Mouse (Mus musculus) kidney, postnatal 0 days (tissue): ENCODE measurements around the gene Diablo. TPM values are rescaled to one million over a fixed set of nuclear protein-coding genes. Genes with fewer than 3 reads are reported as not detected.
A peak's percentile ranks its signal among the peaks of the same experiment; 100 is the strongest.

Source experiments
- ATAC-seq: fragments of 200-750 bp; cut with Nextera tagmentation; replicated peaks from 2 replicates; pipeline ENCODE4 v1.8.0; 2017; ENCODE audit warnings: low read depth, moderate number of reproducible peaks, moderate TSS enrichment, moderate library complexity; ENCODE audit not compliant: low FRiP score
- DNase-seq: peaks from one replicate; pipeline ENCODE4 v3.0.0-alpha.2; 2016; ENCODE audit warnings: low spot score
- H3K27ac ChIP-seq: fragments of 300-500 bp; sonication (generic); 2 replicates; pipeline ENCODE4 v1.5.1; 2014; ENCODE audit warnings: mild to moderate bottlenecking
- H3K27me3 ChIP-seq: fragments of 300-500 bp; sonication (generic); 2 replicates; pipeline ENCODE4 v1.6.1; 2014; ENCODE audit warnings: low read length, mixed read lengths; ENCODE audit not compliant: insufficient read depth
- H3K36me3 ChIP-seq: fragments of 300-500 bp; sonication (generic); 2 replicates; pipeline ENCODE4 v1.6.1; 2014; ENCODE audit warnings: low read length, mixed read lengths; ENCODE audit not compliant: insufficient read depth
- H3K4me1 ChIP-seq: fragments of 300-500 bp; sonication (generic); replicated peaks from 2 replicates; pipeline ENCODE4 v1.6.1; 2014; ENCODE audit warnings: antibody characterized with exemption, low read length, mixed read lengths; ENCODE audit not compliant: insufficient read depth
- H3K4me2 ChIP-seq: fragments of 300-500 bp; sonication (generic); 2 replicates; pipeline ENCODE4 v1.6.1; 2014; ENCODE audit warnings: mild to moderate bottlenecking, low read length, moderate library complexity, mixed read lengths
- H3K4me3 ChIP-seq: fragments of 300-500 bp; sonication (generic); replicated peaks from 2 replicates; pipeline ENCODE4 v1.5.1; 2014; ENCODE audit warnings: low read depth, low read length
- H3K9ac ChIP-seq: fragments of 300-500 bp; sonication (generic); 2 replicates; pipeline ENCODE4 v1.6.1; 2014; ENCODE audit warnings: low read depth, low read length
- H3K9me3 ChIP-seq: fragments of 300-500 bp; sonication (generic); replicated peaks from 2 replicates; pipeline ENCODE4 v1.6.1; 2016; ENCODE audit warnings: low read length, inconsistent platforms, mixed read lengths
- CTCF ChIP-seq: IDR thresholded peaks from 2 replicates; pipeline ENCODE4 v1.5.1; 2016; ENCODE audit warnings: antibody characterized with exemption, low read depth, mild to moderate bottlenecking, moderate library complexity
- WGBS: fragments of 180-500 bp; shearing (Covaris S2); extraction: QIAGEN DNeasy Blood & Tissue Kit; methylation state at CpG from one replicate; pipeline ENCODE4 v1.1.7; 2014; 5-methylcytosine and 5-hydroxymethylcytosine counted together
- microRNA-seq: library from miRNA; unstranded; fragments of <30 nt; microRNA quantifications from one replicate; pipeline ENCODE4, GENCODE M21; 2016
- polyA plus RNA-seq: library from polyadenylated mRNA; unstranded; fragments of >200 nt; fragmentation: Nextera tagmentation; extraction: Ambion mirVana; gene quantifications from 2 replicates; pipeline ENCODE4 v1.2.1, GENCODE M21; 2015

The Diablo gene
- polyA plus RNA-seq, 1 experiment from 2014 or later = 101 TPM

DNA sequence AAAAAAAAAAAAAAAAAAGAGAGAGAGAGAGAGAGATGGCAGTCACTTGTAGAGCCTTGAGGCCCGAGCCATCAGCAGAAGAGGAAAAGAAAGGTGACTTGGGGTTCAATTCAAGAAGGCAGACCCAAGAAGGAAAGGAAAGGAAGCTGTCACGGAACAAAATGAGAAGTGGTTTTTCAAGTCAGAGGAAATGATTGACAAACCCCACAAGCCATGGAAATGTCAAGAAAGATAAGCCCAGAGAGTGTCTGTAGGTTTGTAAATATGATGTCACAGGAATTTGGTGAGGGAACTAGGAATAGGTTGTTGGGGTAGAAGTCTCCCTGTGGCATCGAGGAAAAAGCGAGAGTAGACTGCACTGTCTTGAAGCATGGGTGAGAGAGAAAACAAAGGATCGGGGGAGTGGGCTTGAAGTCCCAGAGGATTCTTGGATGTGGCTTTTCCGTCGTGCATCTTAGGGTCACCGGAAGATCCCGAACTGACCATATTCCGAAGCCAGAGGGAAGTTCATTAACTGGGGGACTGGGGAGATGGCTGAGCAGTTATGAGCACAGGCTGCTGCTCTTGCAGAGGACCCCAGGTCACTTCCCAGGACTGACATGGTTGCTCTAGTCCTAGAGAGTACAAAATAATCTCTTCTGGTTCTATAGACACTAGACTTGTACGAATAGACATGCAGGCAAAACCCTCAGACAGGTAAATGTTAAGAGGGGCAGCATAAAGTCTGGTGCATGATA lies 36.1 kb downstream of the Diablo start:
- Histone ChIP-seq H3K36me3 (no peaks in the 10 kb centered on the region), H3K4me3 (no peak overlapping the region), H3K27ac (no peak overlapping the region), H3K9me3 (no peaks in the 10 kb centered on the region), H3K4me2 (no peak overlapping the region), H3K27me3 (no peaks in the 10 kb centered on the region), H3K9ac (no peak overlapping the region), H3K4me1 (0 out of 2 replicates have a peak, but pooled peaks cover 4% of the 10 kb centered on the region)
- ATAC-seq (no peak), DNase-seq (no peak)
- TF ChIP-seq CTCF = no peak
- 80% methylated on average over 11 of the region's 11 CpGs for WGBS

DNA sequence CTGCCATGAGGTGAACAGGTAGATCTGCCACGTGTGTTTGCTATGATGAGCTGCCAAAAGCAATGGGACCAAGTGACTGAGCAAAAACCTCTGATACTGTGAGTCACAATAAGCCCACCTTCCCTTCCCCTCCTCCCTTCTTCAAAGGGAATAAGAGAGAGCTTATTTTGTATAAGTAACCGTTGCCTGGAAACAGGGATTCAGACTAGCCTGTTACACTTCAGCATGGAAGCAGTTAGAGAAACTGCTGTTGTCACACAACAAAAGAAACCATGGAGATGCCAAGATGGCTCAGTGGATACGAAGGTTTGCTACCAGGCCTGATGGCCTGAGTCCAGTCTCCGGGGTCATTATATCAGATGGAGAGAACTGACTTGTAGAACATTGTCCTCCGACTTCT lies 50.2 kb downstream of the Diablo start:
- WGBS = 84% methylated on average over 5 of the region's 5 CpGs
- Histone ChIP-seq H3K27ac (no peak overlapping the region), H3K27me3 (no peaks in the 10 kb centered on the region), H3K4me3 (no peak overlapping the region), H3K4me1 (no peaks in the 10 kb centered on the region), H3K4me2 (no peak overlapping the region), H3K36me3 (no peaks in the 10 kb centered on the region), H3K9ac (no peak overlapping the region), H3K9me3 (no peaks in the 10 kb centered on the region)
- no peak for DNase-seq
- no peak for TF ChIP-seq CTCF
- ATAC-seq = no peak

DNA sequence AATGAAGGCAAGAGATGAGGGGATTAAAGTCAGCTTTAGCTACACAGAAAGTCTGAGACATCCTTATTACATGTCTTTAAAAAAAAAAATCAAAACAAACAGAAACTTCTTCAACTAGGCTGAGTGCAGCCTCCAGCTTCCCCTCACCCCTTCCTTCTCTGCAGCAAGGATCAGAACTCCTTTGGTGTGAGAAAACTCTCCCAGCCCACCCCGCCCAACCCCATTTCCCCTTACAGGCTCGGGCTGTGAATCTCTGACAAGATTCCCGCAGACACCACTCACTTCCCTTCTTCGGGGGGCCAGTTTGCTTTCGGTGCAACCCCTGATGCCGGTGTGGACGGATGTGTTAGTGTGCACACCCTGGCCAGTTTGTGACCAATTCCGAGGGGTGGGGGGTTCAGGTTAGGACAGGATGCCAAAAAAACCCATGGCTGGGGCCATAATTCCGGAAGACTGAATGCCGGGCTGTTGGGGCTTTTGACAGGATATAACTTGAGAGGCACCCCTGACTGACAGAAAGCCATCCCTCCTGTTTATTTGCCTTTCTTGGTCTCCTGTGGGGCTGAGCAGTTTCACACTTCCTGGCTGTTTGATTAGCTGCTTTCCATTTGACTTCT lies 53.1 kb downstream of the Diablo start:
- no peak for ATAC-seq
- TF ChIP-seq CTCF = no peak
- peak overlapping the region; percentile 8; the same call in 1 of the 2 replicates for H3K4me3 ChIP-seq
- no peaks in the 10 kb centered on the region for H3K9me3 ChIP-seq
- no peak overlapping the region for H3K27ac ChIP-seq
- H3K36me3 ChIP-seq = no peaks in the 10 kb centered on the region
- WGBS = 11% methylated on average over 10 of the region's 10 CpGs
- peak overlapping the region; percentile 50 for H3K4me2 ChIP-seq
- DNase-seq = peak; percentile 13
- 0 out of 2 replicates have a peak overlapping the region, but pooled peaks have one; percentile 13 for H3K9ac ChIP-seq
- H3K27me3 ChIP-seq = no peaks in the 10 kb centered on the region
- H3K4me1 ChIP-seq = no peaks in the 10 kb centered on the region

DNA sequence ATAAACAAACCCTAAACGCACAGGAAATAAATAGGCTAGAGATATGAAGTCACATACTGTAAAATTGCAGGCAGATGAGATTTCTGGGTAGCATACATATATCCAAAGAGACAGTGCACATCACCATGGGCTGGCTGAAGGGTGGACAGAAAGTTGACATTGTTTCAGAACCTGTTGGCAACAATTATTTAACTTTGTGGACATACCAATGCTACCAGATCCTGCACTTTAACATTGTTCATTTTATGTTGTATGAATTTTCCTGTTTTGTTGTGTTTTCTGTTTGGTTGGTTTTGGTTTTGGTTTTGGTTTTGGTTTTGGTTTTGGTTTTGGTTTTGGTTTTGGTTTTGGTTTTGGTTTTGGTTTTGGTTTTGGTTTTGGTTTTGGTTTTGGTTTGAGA lies 59.3 kb downstream of the Diablo start:
- Histone ChIP-seq H3K4me1 (no peaks in the 10 kb centered on the region), H3K36me3 (no peaks in the 10 kb centered on the region), H3K4me3 (no peak overlapping the region), H3K4me2 (no peak overlapping the region), H3K27me3 (no peaks in the 10 kb centered on the region), H3K9me3 (no peaks in the 10 kb centered on the region), H3K9ac (no peak overlapping the region), H3K27ac (no peak overlapping the region)
- DNase-seq (no peak), ATAC-seq (no peak)
- TF ChIP-seq CTCF = no peak
- WGBS = 79% methylated on average over 1 of the region's 1 CpGs

DNA sequence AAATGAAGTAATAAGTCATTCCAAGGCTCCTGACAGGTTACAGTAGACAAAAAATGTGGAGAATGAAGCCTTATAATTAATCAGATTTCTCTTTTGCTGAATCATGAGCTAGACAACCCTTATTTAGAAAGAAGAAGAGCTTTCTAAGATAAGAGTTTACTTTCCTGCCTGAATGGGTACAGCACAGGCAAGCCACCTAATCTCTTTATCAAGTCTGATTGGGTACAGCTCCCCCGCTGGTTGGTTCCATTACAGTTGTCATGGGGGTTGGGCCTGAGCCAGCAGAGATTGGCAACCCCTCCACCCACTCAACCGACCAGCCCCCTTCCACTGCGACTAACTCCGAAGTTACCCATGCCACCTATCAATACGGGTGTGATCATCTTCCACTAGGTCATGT lies 62.6 kb downstream of the Diablo start:
- Histone ChIP-seq H3K9me3 (no peaks in the 10 kb centered on the region), H3K4me1 (no peaks in the 10 kb centered on the region)
- WGBS = 63% methylated on average over 5 of the region's 5 CpGs

More for the DNA sequence above, 62.6 kb downstream of the Diablo start:
- H3K27ac ChIP-seq = no peak overlapping the region
- H3K27me3 ChIP-seq = no peaks in the 10 kb centered on the region
- no peak for DNase-seq
- no peak overlapping the region for H3K4me2 ChIP-seq
- H3K9ac ChIP-seq = no peak overlapping the region
- ATAC-seq = no peak
- TF ChIP-seq CTCF = no peak
- no peak overlapping the region for H3K4me3 ChIP-seq
- H3K36me3 ChIP-seq = no peaks in the 10 kb centered on the region

Small RNA genes lying within 50 kb of the gene (microRNA-seq; reads per million reads assigned to microRNA genes)
- 0.60 reads per million for gene Mir7647

Other genes with a start within 250 kb of the Diablo start
- 27.4 and 29.9 TPM in 2 replicates for gene Bcl7a, start 180.3 kb downstream of the Diablo start, polyA plus RNA-seq
- 13.8 and 14.9 TPM in 2 replicates for gene Mlxip, start 129.4 kb downstream of the Diablo start, polyA plus RNA-seq
- gene Lrrc43, start 34.9 kb downstream of the Diablo start, polyA plus RNA-seq = not detected in 2 replicates
- gene Il31, start 34.7 kb downstream of the Diablo start, polyA plus RNA-seq = not detected in 2 replicates
- 0.46 TPM in 1 of 2 replicates, not detected in the other for gene B3gnt4, start 13.7 kb downstream of the Diablo start, polyA plus RNA-seq
- 0.34 TPM in 1 of 2 replicates, not detected in the other for gene Gm49027, start 1.3 kb upstream of the Diablo start, polyA plus RNA-seq
- 23.4 and 25.0 TPM in 2 replicates for gene Vps33a, start 48.9 kb upstream of the Diablo start, polyA plus RNA-seq
- gene Clip1, start 160.4 kb upstream of the Diablo start, polyA plus RNA-seq = 21.6 and 26.8 TPM in 2 replicates
- 59.1 and 63.8 TPM in 2 replicates for gene Zcchc8, start 196.9 kb upstream of the Diablo start, polyA plus RNA-seq
- gene Rsrc2, start 225.2 kb upstream of the Diablo start, polyA plus RNA-seq = 117 and 120 TPM in 2 replicates
- gene Kntc1, start 225.5 kb upstream of the Diablo start, polyA plus RNA-seq = 9.4 and 10.7 TPM in 2 replicates